Mouse (Mus musculus) T-helper 1 cell (primary cell): ENCODE results near the gene Poln.

Experiments
- in situ Hi-C: fragments of 300-600 bp; cut with MboI, MseI; formaldehyde crosslinking; loops from one replicate; pipeline ENCODE4 v1.15.1; 2025; ENCODE audit warnings: high pct_unique_total_duplicates

Gene Poln

GRCm38 (mm10) chr5:34168950-34169891, at the start of gene Poln, which contains the start of gene Haus3:
TSS of gene Poln (minus strand) at chr5:34169448.
TSS of gene Haus3 (minus strand) at chr5:34169527.
- in situ Hi-C loops: no loop called here

- in situ Hi-C loops: no loop called here
Observed at GRCm38 (mm10) chr5:34218672-34219071, 49.4 kb upstream of the Poln start.

GRCm38 (mm10) chr5:34217756-34218155, 48.5 kb upstream of the Poln start:
- in situ Hi-C loops: no loop called here

GRCm38 (mm10) chr5:34216025-34216424, 46.8 kb upstream of the Poln start:
- in situ Hi-C loops: no loop called here

DNA sequence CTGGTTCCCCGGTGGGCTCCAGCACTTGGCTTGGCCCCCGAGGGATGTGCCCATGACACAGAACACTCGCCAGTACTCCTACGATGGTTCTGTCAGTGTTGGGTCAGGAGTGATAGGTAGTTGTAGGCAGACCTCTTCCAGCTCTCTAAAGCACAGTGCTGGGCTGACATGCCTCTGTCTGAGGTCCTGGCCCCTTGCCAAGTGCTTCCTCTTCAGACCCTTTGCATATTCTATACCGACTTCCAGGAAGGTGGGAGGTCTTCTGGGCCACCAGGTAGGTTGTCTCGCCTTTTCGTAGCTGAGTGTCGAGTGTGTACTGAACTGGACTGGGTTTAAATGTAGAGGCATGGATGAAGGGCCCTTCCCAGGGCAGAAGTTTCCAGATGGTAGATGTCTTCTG, 44.4 kb upstream of the Poln start:
- in situ Hi-C loops: no loop called here

DNA sequence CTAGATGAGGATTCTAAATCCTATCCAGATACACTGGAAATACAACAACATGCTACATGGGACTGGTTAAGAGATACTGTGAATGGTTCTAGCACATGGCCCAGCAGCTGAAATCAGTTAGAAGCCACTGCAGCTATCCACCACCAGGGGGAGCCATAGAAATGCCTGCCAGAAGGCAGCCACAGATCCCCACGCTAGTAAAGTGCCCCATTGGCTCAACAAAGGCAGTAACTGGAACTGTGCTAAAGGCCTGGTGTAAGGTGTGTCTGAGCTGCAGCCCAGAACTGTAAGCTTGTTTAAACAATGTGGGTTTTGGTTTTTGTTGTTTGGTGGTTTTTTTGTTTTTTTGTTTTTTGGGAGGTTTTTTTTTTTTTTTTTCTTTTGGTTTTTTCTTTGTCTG, 41.0 kb upstream of the Poln start:
- in situ Hi-C loops: no loop called here

GRCm38 (mm10) chr5:34207503-34207902, 38.3 kb upstream of the Poln start:
- in situ Hi-C loops: no loop called here

- in situ Hi-C loops: no loop called here
Observed at GRCm38 (mm10) chr5:34205788-34206187, 36.5 kb upstream of the Poln start.

DNA sequence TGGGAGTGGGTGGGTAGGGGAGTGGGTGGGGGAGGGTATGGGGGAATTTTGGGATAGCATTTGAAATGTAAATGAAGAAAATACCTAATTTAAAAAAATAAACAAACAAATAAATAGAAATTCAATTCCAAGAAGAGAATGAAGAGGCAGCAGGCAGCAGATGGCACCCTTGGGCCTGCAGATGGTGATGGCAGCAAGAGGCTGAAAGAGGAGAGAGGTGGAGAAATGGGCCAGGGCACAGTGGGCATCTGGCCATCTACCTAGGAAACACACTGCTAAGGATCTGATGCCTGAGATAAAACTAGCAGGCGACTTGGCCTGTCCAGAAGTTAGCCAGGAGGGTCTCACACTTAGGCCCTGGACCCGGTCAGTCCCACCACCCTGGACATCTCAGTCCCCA, 35.7 kb upstream of the Poln start:
- in situ Hi-C loops: no loop called here

DNA sequence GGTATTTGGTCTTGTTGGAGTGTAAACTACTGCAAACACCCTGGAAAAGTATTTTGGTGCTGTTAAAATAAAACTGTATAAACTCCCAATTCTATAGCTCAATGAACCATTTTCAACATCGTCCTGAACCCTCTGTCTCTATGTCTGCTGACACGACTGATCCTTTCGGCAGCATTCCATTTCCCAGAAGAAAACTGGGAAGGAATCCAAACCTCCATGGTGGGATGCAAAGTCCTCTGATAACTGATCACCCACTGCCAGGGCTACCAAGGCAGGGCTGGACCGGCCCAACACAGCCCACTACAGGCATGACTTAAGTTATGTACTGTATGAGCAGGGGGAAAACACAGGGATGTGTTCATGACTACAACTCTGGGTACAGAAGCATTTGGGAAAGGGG, 32.8 kb upstream of the Poln start:
- in situ Hi-C loops: no loop called here

DNA sequence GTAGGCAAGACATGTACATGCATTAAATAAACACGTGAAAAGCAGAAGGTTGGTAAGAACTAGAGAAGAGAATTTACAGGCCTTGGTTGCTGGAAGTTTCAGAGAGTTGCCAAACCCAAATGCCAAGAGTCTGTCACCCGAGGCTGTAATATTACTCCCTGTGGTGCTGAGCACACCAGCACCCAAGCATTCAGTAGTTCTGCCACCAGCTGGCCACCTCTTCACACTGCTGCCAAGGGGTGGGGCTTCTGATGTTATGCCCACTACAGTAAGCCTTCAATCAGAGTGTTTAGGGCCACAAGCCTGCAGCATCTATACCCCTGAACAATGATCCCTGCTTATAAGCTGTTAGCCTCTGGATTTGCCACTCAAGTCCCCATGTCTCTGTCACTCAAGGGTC, 32.1 kb upstream of the Poln start:
- in situ Hi-C loops: no loop called here

- in situ Hi-C loops: no loop called here
Observed at GRCm38 (mm10) chr5:34198615-34199014, 29.4 kb upstream of the Poln start.

- in situ Hi-C loops: no loop called here
Observed at GRCm38 (mm10) chr5:34197243-34197642, 28.0 kb upstream of the Poln start.

DNA sequence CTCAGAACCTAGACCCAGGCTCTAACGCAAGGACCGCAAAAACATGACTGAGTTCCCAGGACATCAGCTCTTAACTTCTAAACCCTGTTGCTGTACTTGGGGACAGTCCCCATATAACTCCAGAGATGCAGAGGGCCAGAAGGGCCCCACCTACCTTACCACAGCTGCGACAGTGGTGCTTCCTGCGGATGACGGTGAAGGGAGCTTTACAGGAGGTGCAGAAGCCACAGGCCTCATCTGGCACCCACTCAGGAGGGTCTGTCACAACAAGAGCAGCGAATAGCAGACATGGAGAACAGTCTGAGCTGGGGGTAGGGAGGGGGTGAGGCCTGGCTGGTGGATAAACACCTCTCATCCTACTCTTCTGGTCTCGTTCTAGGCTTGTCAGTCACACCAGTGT, 27.2 kb upstream of the Poln start:
- in situ Hi-C loops: no loop called here

- in situ Hi-C loops: no loop called here
Observed at GRCm38 (mm10) chr5:34195786-34196185, 26.5 kb upstream of the Poln start.

DNA sequence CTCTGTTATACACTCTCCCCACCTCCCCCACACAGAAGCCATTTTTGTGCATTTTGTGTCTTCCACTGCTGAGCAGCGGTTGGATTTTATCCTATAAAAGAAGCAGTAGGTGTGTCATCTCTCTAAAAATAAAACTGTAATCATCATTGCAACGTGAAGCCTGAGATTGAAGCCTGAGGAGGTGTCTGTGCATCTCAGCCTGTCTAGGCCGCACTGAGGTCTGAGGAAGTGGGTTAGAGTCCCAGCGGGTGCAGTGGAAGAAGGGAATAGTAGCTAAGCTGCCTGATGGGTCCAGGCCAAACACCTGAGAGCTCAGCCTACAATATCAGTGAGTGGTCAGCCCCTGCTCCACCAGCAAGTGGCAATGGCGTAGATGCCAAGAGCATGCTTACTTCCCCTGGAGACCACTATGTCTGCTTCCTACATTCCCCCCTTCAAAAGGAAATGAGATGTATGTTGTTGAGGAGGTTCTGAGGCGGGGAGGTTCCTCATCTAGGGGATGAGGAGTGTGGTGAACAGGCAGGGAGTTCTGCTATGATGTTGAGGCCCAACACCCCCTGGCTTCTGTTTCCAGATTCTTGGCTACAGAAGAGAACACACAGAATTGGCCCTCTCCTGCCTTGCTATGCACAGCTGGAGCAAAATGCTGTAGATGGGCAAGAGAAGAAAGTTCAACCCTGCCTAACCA, 25.9 kb upstream of the Poln start:
- in situ Hi-C loops: no loop called here

DNA sequence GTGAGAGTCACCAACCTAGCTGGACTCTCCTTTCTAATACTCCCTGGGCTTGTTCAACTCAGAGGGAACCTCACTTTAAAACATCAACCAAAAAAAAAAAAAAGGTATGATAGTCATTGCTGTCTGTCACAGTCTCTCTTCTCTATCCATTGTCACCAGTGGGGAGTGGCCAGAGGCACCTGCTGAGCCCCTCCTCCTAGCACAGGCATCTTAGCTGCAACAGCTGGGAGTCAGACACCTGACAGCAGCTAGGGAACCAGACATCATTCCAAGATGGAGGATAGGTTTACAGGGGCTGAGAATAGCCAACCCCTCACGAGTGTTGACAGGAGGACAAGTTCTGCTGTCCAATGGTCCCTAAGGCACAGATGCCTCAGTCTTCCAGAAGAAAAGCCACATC, 25.2 kb upstream of the Poln start:
- in situ Hi-C loops: no loop called here

DNA sequence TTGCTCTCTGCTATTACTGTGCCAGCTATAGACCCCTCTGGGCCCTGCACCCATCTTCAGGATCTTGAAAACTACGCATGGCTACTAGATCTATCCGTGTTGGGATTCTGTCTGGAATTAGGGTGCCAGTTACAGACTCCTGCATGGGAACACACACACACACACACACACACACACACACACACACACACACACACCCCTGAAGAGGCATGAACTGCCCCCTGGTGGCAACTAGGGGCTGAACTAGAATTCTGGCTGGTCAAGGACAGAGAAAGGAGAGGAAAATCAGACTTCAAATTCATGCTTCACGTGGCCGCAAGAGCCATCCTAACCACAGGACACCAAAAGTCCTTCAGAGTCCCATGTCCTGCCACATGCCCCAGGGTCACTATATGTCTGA, 22.6 kb upstream of the Poln start:
- in situ Hi-C loops: no loop called here

- in situ Hi-C loops: no loop called here
Observed at GRCm38 (mm10) chr5:34191021-34191420, 21.8 kb upstream of the Poln start.

- in situ Hi-C loops: no loop called here
Observed at GRCm38 (mm10) chr5:34189521-34189920, 20.3 kb upstream of the Poln start.

DNA sequence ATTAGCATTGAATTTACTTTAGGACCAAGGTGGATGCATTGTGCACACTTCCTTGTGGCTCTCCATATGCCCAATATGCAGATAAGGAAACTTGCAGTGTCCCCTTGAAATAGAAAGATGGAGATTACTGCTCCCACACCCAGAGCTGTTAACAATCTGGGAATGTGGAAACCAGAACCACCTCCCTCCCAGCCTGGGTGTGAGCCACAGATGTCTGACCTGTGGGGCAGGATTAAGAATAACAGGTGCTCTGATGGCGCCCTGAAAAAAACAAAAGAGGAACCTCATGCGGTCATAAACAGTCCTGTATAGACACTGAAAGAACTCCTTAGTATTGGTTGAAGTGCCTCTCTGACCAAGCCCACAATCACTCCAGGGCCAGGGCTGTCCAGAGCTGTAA, 19.6 kb upstream of the Poln start:
- in situ Hi-C loops: no loop called here

DNA sequence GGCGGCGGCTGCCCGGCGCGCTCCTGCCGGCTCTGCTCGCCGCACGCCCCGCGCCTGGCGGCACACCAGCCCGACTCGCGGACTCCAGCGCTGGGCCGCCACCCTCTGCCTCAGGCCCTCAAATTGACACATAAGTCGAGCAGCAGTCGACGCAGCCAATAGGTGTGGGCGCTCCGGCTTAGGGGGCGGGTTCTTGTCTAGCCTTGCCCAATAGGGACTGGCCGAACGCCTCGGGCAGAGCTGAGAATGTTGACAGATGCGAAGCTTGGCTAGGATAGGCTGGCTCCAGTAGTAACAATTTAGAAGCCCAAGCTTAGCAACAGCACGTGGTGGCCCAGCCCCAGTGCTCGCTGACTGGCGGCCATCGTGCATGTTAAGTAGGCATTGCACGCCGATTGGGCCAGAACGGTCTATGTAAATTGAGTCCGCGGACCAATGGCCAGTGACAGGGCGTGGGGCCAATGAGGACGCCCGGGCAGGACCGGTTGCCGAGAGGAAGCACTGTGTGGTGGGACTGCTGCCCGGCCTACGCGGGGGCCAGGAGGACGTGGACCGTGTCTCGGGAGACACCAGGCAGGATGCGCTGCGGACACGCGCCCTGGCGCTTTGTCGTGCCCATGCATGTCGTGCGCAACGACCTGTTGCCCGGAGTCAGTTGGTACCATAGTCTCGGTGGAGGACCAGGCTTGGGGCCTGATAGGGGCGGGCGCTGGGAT, 18.5 kb upstream of the Poln start, which contains the start of gene Mxd4:
Mxd4 (minus strand) TSS at position 120 of the 716 bp plus-strand sequence.
- in situ Hi-C loops: no loop called here
